Mouse (Mus musculus) lung, adult 2 months (tissue): ENCODE data around the gene Dus2. TPM values are rescaled to one million over a fixed set of nuclear protein-coding genes. Genes with fewer than 3 reads are reported as not detected.
"Not testable (repeated sequence)": the region's sequence is repeated elsewhere in the genome, so short reads cannot be mapped to it uniquely, and the experiment has no call there.

Source experiments
- DNase-seq: peaks from one replicate; pipeline ENCODE4 v3.0.0; 2022
- H3K4me1 ChIP-seq: fragments of 200-500 bp; 2 replicates; pipeline ENCODE4 v1.6.1; 2011; ENCODE audit warnings: low read length; ENCODE audit not compliant: control insufficient read depth, insufficient read depth
- H3K4me3 ChIP-seq: fragments of 200-500 bp; replicated peaks from 2 replicates; pipeline ENCODE3; 2011; ENCODE audit warnings: low read depth, mild to moderate bottlenecking, control low read depth, low read length; ENCODE audit errors: extremely low read depth
- CTCF ChIP-seq: fragments of 200-500 bp; IDR thresholded peaks from 2 replicates; pipeline ENCODE4 v1.5.1; 2011; ENCODE audit warnings: mild to moderate bottlenecking, low read length, control low read depth; ENCODE audit not compliant: insufficient read depth
- POLR2A ChIP-seq: fragments of 200-500 bp; IDR thresholded peaks from 2 replicates; pipeline ENCODE4 v1.6.1; 2011; ENCODE audit warnings: low read depth, mild to moderate bottlenecking, control low read depth, low read length, borderline replicate concordance; ENCODE audit errors: extremely low read depth
- WGBS: fragments of 180-500 bp; shearing (Covaris S2); methylation state at CpG from one replicate; pipeline ENCODE4 v1.1.7; 2018; 5-methylcytosine and 5-hydroxymethylcytosine counted together
- polyA plus RNA-seq: library from polyadenylated mRNA; depleted of rRNA; stranded (reverse); fragments of >200 nt; gene quantifications from 2 replicates; pipeline ENCODE4 v1.2.3, GENCODE M21; 2012

Dus2 gene
- polyA plus RNA-seq, 1 experiment, result 10.3 TPM

GRCm38 (mm10) chr8:105981146-105981545, 10.0 kb upstream of the Dus2 start:
- Histone ChIP-seq H3K4me1 (no peaks in the 10 kb centered on the region), H3K4me3 (no peak overlapping the region)
- DNase-seq, result no peak
- WGBS, result 87% methylated on average over 1 of the region's 1 CpGs
- TF ChIP-seq CTCF, result no peak
- no peak for TF ChIP-seq POLR2A

DNA sequence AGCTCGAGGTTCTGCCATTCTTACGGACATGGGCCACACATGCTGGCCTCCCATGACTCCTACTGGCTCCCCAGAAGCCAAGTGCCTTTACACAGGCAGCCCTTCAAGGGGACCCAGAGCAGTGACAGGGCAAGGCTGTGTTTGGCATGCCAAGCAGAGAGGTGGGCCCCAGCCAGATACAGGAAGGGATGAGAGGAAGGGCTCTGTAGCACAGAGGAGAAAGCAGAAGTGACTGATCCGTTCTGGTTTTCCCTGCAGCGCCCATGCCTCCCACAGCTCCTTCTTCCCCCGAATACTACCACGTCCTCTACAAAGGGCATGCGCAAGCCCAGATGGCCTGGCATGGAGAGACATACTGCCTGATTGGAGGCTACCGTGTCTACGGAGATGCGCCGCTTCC, 7.7 kb upstream of the Dus2 start:
- H3K4me3 ChIP-seq, H3K4me1 ChIP-seq, DNase-seq: not testable (repeated sequence)
- WGBS, result 74% methylated on average over 11 of the region's 11 CpGs

GRCm38 (mm10) chr8:105988546-105988945, 2.6 kb upstream of the Dus2 start:
- DNase-seq, result no peak
- TF ChIP-seq POLR2A (no peak), CTCF (no peak)
- WGBS, result 83% methylated on average over 11 of the region's 11 CpGs
- Histone ChIP-seq H3K4me3 (no peak overlapping the region), H3K4me1 (peaks cover 4% of the 10 kb centered on the region)

DNA sequence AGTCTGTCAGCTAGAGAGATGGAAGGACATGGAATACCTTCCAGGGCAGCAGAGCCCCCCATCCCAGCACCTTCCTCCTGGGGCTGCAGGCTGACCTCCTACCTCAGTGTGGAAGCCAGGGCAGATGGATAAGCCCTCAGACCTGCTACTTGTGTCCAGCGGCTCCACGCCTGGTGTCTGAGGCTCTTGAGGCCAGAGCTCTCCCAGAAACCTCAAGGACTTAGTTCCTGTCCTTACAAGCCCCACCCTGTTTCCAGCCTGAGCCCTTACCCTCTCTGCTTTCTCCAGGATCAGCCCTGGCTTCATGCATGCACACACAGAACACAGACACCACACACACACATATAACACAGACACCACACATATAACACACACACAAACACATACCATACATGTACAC, 409 bp downstream of the Dus2 start:
- TF ChIP-seq POLR2A, result peak; percentile 18; the same call in 1 of the 2 replicates
- no peak for TF ChIP-seq CTCF
- Histone ChIP-seq H3K4me1 (peaks cover 4% of the 10 kb centered on the region), H3K4me3 (no peak overlapping the region)
- 58% methylated on average over 2 of the region's 2 CpGs for WGBS
- DNase-seq, result peak; percentile 30

DNA sequence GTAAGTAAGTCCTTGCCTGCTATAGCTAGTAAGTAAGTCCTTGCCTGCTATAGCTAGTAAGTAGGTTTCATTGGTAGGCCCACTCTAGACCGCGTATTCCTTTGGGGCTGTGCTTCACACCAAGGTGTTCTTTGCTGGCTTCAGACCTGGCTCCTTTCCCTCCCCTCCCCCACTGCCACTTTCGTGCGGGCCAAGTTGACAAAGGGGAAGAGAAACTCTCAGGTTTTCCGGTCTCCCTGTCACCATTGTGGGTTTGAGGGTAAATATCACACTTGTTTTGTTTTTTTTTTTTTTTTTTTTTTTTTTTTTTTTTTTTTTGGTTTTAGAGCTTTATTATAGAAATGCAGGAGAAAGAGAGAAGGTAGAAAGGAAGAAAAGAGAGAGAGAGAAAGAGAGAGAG, 1.4 kb downstream of the Dus2 start:
- peak; percentile 20 for DNase-seq
- H3K4me3 ChIP-seq, result no peak overlapping the region
- TF ChIP-seq POLR2A, result no peak
- TF ChIP-seq CTCF, result no peak
- 41% methylated on average over 5 of the region's 5 CpGs for WGBS
- peaks cover 4% of the 10 kb centered on the region for H3K4me1 ChIP-seq

- 58% methylated on average over 4 of the region's 4 CpGs for WGBS
- TF ChIP-seq POLR2A, result no peak
- TF ChIP-seq CTCF, result no peak
- no peak for DNase-seq
- Histone ChIP-seq H3K4me1 (peaks cover 4% of the 10 kb centered on the region), H3K4me3 (no peak overlapping the region)
These were observed 2.1 kb downstream of the Dus2 start for GRCm38 (mm10) chr8:105993226-105993625.

DNA sequence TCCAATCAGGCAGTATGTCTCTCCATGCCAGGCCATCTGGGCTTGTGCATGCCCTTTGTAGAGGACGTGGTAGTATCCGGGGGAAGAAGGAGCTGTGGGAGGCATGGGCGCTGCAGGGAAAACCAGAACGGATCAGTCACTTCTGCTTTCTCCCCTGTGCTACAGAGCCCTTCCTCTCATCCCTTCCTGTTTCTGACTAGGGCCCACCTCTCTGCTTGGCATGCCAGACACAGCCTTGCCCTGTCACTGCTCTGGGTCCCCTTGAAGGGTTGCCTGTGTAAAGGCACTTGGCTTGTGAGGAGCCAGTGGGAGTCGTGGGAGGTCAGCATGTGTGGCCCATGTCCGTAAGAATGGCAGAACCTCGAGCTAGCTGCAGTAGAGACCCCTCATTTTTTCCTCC, 5.2 kb downstream of the Dus2 start:
- TF ChIP-seq POLR2A (no peak), CTCF (no peak)
- DNase-seq, result peak; percentile 12
- H3K4me1 ChIP-seq, result peaks cover 4% of the 10 kb centered on the region
- H3K4me3 ChIP-seq, result no peak overlapping the region
- 61% methylated on average over 7 of the region's 7 CpGs for WGBS

DNA sequence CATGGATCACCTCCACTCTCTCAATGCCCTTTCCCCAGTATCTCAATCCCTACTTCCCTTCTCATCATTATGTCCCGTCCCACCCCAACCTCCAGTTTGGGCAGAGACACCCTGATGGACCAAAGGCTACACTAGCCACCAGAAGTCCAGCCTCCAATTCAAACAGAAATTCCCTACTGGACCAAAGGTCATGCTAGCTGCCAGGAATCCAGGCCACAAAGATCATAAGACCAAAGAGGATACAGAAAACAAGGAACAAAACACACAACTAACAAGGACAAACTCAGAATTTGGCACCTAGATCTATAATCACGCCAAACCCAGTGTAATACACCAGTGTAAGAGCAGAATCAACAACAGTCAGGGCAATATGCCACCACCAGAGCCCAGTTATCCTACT, 7.8 kb downstream of the Dus2 start:
- no peak for DNase-seq
- Histone ChIP-seq H3K4me1 (no peaks in the 10 kb centered on the region), H3K4me3 (no peak overlapping the region)
- WGBS, result 74% methylated on average over 2 of the region's 2 CpGs
- no peak for TF ChIP-seq CTCF
- TF ChIP-seq POLR2A, result no peak

- H3K4me1 ChIP-seq, result no peaks in the 10 kb centered on the region
- no peak overlapping the region for H3K4me3 ChIP-seq
- DNase-seq, result no peak
- TF ChIP-seq CTCF, result no peak
- TF ChIP-seq POLR2A, result no peak
- 84% methylated on average over 4 of the region's 4 CpGs for WGBS
These were observed 10.8 kb downstream of the Dus2 start for GRCm38 (mm10) chr8:106001908-106002307.

- no peak for DNase-seq
- no peak overlapping the region for H3K4me3 ChIP-seq
- H3K4me1 ChIP-seq, result no peaks in the 10 kb centered on the region; the same call in 1 of the 2 replicates
- 67% methylated on average over 8 of the region's 8 CpGs for WGBS
- TF ChIP-seq CTCF, result no peak
- TF ChIP-seq POLR2A, result no peak
These were observed 13.5 kb downstream of the Dus2 start for GRCm38 (mm10) chr8:106004538-106005207.
